Mouse (Mus musculus) heart, embryonic 16.5 days (tissue): ENCODE measurements at regions not wholly inside any gene's neighbourhood (a gene's known extent, or its start where the extent isn't known, plus 50 kb on each side); places are given as distances from the start of the nearest gene placed in this dataset.

Experiments
- ATAC-seq: fragments of 200-750 bp; cut with Nextera tagmentation; replicated peaks from 2 replicates; pipeline ENCODE4 v1.8.0; 2017; ENCODE audit warnings: moderate number of reproducible peaks; ENCODE audit not compliant: insufficient read depth, low FRiP score; ENCODE audit errors: extremely low read depth
- H3K27ac ChIP-seq: fragments of 300-500 bp; sonication (generic); 2 replicates; pipeline ENCODE4 v1.5.1; 2014; ENCODE audit warnings: mild to moderate bottlenecking, low read length, control low read depth, moderate library complexity
- H3K27me3 ChIP-seq: fragments of 300-500 bp; sonication (generic); 2 replicates; pipeline ENCODE4 v1.6.1; 2014; ENCODE audit warnings: low read length, mixed read lengths; ENCODE audit not compliant: control insufficient read depth, insufficient read depth
- H3K36me3 ChIP-seq: fragments of 300-500 bp; sonication (generic); 2 replicates; pipeline ENCODE4 v1.6.1; 2014; ENCODE audit not compliant: control insufficient read depth, insufficient read depth
- H3K4me1 ChIP-seq: fragments of 300-500 bp; sonication (generic); 2 replicates; pipeline ENCODE4 v1.6.1; 2014; ENCODE audit warnings: low read length, mixed read lengths; ENCODE audit not compliant: control insufficient read depth, insufficient read depth
- H3K4me2 ChIP-seq: fragments of 300-500 bp; sonication (generic); 2 replicates; pipeline ENCODE4 v1.6.1; 2014; ENCODE audit warnings: low read depth, mild to moderate bottlenecking, control low read depth, low read length
- H3K4me3 ChIP-seq: fragments of 300-500 bp; sonication (generic); 2 replicates; pipeline ENCODE4 v1.5.1; 2014; ENCODE audit warnings: mild to moderate bottlenecking, control low read depth, low read length
- H3K9ac ChIP-seq: fragments of 300-500 bp; sonication (generic); 2 replicates; pipeline ENCODE4 v1.6.1; 2014; ENCODE audit warnings: low read length, control low read depth
- H3K9me3 ChIP-seq: fragments of 300-500 bp; sonication (generic); replicated peaks from 2 replicates; pipeline ENCODE4 v1.6.1; 2016; ENCODE audit warnings: low read length; ENCODE audit not compliant: control insufficient read depth
- WGBS: fragments of 180-500 bp; shearing (Covaris S2); extraction: QIAGEN DNeasy Blood & Tissue Kit; methylation state at CpG from one replicate; pipeline ENCODE4 v1.1.7; 2014; 5-methylcytosine and 5-hydroxymethylcytosine counted together

- H3K27ac ChIP-seq, result no peak overlapping the region
- no peak overlapping the region for H3K9ac ChIP-seq
- no peaks in the 10 kb centered on the region for H3K9me3 ChIP-seq
- H3K36me3 ChIP-seq, result no peaks in the 10 kb centered on the region
- H3K4me1 ChIP-seq, result no peaks in the 10 kb centered on the region
- no peak overlapping the region for H3K4me2 ChIP-seq
- no peaks in the 10 kb centered on the region for H3K27me3 ChIP-seq
- no peak for ATAC-seq
- 82% methylated on average over 7 of the region's 7 CpGs for WGBS
- H3K4me3 ChIP-seq, result no peak overlapping the region
Observed at GRCm38 (mm10) chr2:79060320-79060719, 192.4 kb downstream of the Ube2e3 start.

- Histone ChIP-seq H3K27me3 (no peaks in the 10 kb centered on the region), H3K4me1 (no peaks in the 10 kb centered on the region), H3K36me3 (no peaks in the 10 kb centered on the region), H3K27ac (no peak overlapping the region), H3K4me3 (no peak overlapping the region), H3K9me3 (no peaks in the 10 kb centered on the region), H3K9ac (no peak overlapping the region), H3K4me2 (no peak overlapping the region)
- ATAC-seq, result no peak
- 75% methylated on average over 4 of the region's 4 CpGs for WGBS
Observed at GRCm38 (mm10) chr2:79061645-79062044, 193.6 kb upstream of the Itga4 start.

- H3K4me1 ChIP-seq, result no peaks in the 10 kb centered on the region
- H3K9me3 ChIP-seq, result no peaks in the 10 kb centered on the region
- no peak overlapping the region for H3K4me2 ChIP-seq
- ATAC-seq, result no peak
- H3K27ac ChIP-seq, result no peak overlapping the region
- no peaks in the 10 kb centered on the region for H3K27me3 ChIP-seq
- H3K36me3 ChIP-seq, result no peaks in the 10 kb centered on the region
- WGBS, result 56% methylated on average over 6 of the region's 6 CpGs
- H3K4me3 ChIP-seq, result no peak overlapping the region
- H3K9ac ChIP-seq, result no peak overlapping the region
Observed at GRCm38 (mm10) chr2:79062196-79062636, 193.0 kb upstream of the Itga4 start.

GRCm38 (mm10) chr2:79063641-79064040 lies 191.6 kb upstream of the Itga4 start:
- no peak for ATAC-seq
- Histone ChIP-seq H3K9me3 (no peaks in the 10 kb centered on the region), H3K27me3 (no peaks in the 10 kb centered on the region), H3K4me3 (no peak overlapping the region), H3K27ac (no peak overlapping the region), H3K36me3 (no peaks in the 10 kb centered on the region), H3K4me1 (no peaks in the 10 kb centered on the region), H3K9ac (no peak overlapping the region), H3K4me2 (no peak overlapping the region)
- WGBS, result 67% methylated on average over 2 of the region's 2 CpGs

- no peak overlapping the region for H3K9ac ChIP-seq
- no peak overlapping the region for H3K4me3 ChIP-seq
- H3K27me3 ChIP-seq, result no peaks in the 10 kb centered on the region
- WGBS, result 78% methylated on average over 1 of the region's 1 CpGs
- no peaks in the 10 kb centered on the region for H3K4me1 ChIP-seq
- ATAC-seq, result no peak
- H3K9me3 ChIP-seq, result no peaks in the 10 kb centered on the region
- no peak overlapping the region for H3K4me2 ChIP-seq
- H3K36me3 ChIP-seq, result no peaks in the 10 kb centered on the region
- no peak overlapping the region for H3K27ac ChIP-seq
Observed at GRCm38 (mm10) chr2:79065321-79065720, 189.9 kb upstream of the Itga4 start.

GRCm38 (mm10) chr2:79076115-79076514 lies 179.1 kb upstream of the Itga4 start:
- peak overlapping the region; percentile 53 for H3K27ac ChIP-seq
- WGBS, result 19% methylated on average over 2 of the region's 2 CpGs

GRCm38 (mm10) chr2:79078836-79079394 lies 176.3 kb upstream of the Itga4 start:
- no peak overlapping the region for H3K4me3 ChIP-seq
- H3K27me3 ChIP-seq, result no peaks in the 10 kb centered on the region
- no peaks in the 10 kb centered on the region for H3K9me3 ChIP-seq
- H3K4me1 ChIP-seq, result peaks cover 5% of the 10 kb centered on the region; the same call in 1 of the 2 replicates
- no peak overlapping the region for H3K4me2 ChIP-seq
- 54% methylated on average over 5 of the region's 5 CpGs for WGBS
- no peaks in the 10 kb centered on the region for H3K36me3 ChIP-seq
- ATAC-seq, result no peak
- no peak overlapping the region for H3K9ac ChIP-seq
- H3K27ac ChIP-seq, result no peak overlapping the region

More at GRCm38 (mm10) chr2:79076115-79076514, 179.1 kb upstream of the Itga4 start:
- H3K4me3 ChIP-seq, result no peak overlapping the region
- ATAC-seq, result no peak; the same call in 1 of the 2 replicates
- no peak overlapping the region for H3K9ac ChIP-seq
- no peaks in the 10 kb centered on the region for H3K27me3 ChIP-seq
- no peaks in the 10 kb centered on the region for H3K36me3 ChIP-seq
- H3K4me2 ChIP-seq, result peak overlapping the region; percentile 20
- no peaks in the 10 kb centered on the region for H3K9me3 ChIP-seq
- peaks cover 5% of the 10 kb centered on the region; the same call in 1 of the 2 replicates for H3K4me1 ChIP-seq

GRCm38 (mm10) chr2:79081769-79082168 lies 173.5 kb upstream of the Itga4 start:
- no peaks in the 10 kb centered on the region for H3K9me3 ChIP-seq
- H3K36me3 ChIP-seq, result no peaks in the 10 kb centered on the region
- H3K27ac ChIP-seq, result no peak overlapping the region
- 53% methylated on average over 2 of the region's 2 CpGs for WGBS
- no peak overlapping the region for H3K9ac ChIP-seq
- no peaks in the 10 kb centered on the region for H3K27me3 ChIP-seq
- no peak overlapping the region for H3K4me3 ChIP-seq
- no peak overlapping the region for H3K4me2 ChIP-seq
- no peak for ATAC-seq
- H3K4me1 ChIP-seq, result peaks cover under 1% of the 10 kb centered on the region; the same call in 1 of the 2 replicates

GRCm38 (mm10) chr2:79086280-79086679 lies 168.9 kb upstream of the Itga4 start:
- Histone ChIP-seq H3K9ac (no peak overlapping the region), H3K9me3 (no peaks in the 10 kb centered on the region), H3K27ac (no peak overlapping the region), H3K4me3 (no peak overlapping the region), H3K36me3 (no peaks in the 10 kb centered on the region), H3K4me2 (no peak overlapping the region), H3K27me3 (no peaks in the 10 kb centered on the region), H3K4me1 (peaks cover 6% of the 10 kb centered on the region)
- no peak for ATAC-seq
- WGBS, result 85% methylated on average over 4 of the region's 4 CpGs
